Mouse (Mus musculus): ENCODE measurements around the gene Polg. TPM values are rescaled to one million over a fixed set of nuclear protein-coding genes. Genes with fewer than 3 reads are reported as not detected.

Polg gene
- total and polyA plus RNA-seq, 2 experiments from 2014 or later: 19.4 to 52.9 TPM

GRCm38 (mm10) chr7:79486528-79486927 lies 20.4 kb upstream of the Polg start:
- ATAC-seq: no peak; the same call in 1 of the 2 replicates
- Histone ChIP-seq H3K4me1 (ENCODE audit: insufficient read depth) (no peaks in the 10 kb centered on the region), H3K9ac (no peak overlapping the region), H3K9me3 (ENCODE audit: low read length) (no peaks in the 10 kb centered on the region), H3K27ac (ENCODE audit: low read depth, low read length) (no peak overlapping the region), H3K36me3 (ENCODE audit: insufficient read depth) (no peaks in the 10 kb centered on the region), H3K4me2 (ENCODE audit: low read depth) (no peak overlapping the region), H3K27me3 (ENCODE audit: insufficient read depth, low read length) (no peaks in the 10 kb centered on the region), H3K4me3 (ENCODE audit: low read depth, low read length) (no peak overlapping the region)
- no peak for DNase-seq
- 60% methylated on average over 10 of the region's 10 CpGs for WGBS
- no peak for TF ChIP-seq CTCF (IDR thresholded peaks at IDR 0.05; ENCODE audit: low read depth)

GRCm38 (mm10) chr7:79474831-79475399 lies 8.8 kb upstream of the Polg start:
- ATAC-seq: no peak
- Histone ChIP-seq H3K9me3 (ENCODE audit: low read length) (no peaks in the 10 kb centered on the region), H3K27ac (ENCODE audit: low read depth, low read length) (no peak overlapping the region), H3K36me3 (ENCODE audit: insufficient read depth) (no peaks in the 10 kb centered on the region), H3K4me2 (ENCODE audit: low read depth) (no peak overlapping the region), H3K4me3 (ENCODE audit: low read depth, low read length) (no peak overlapping the region), H3K27me3 (ENCODE audit: insufficient read depth, low read length) (no peaks in the 10 kb centered on the region), H3K9ac (no peak overlapping the region), H3K4me1 (ENCODE audit: insufficient read depth) (no peaks in the 10 kb centered on the region)
- 86% methylated on average over 5 of the region's 5 CpGs for WGBS
- no peak for TF ChIP-seq CTCF (IDR thresholded peaks at IDR 0.05; ENCODE audit: low read depth)
- DNase-seq: no peak

GRCm38 (mm10) chr7:79473496-79474194 lies 7.5 kb upstream of the Polg start:
- H3K9ac ChIP-seq: no peak overlapping the region
- H3K27ac ChIP-seq (ENCODE audit: low read depth, low read length): no peak overlapping the region
- TF ChIP-seq CTCF (IDR thresholded peaks at IDR 0.05; ENCODE audit: low read depth): no peak
- ATAC-seq (no peak), DNase-seq (no peak)
- no peaks in the 10 kb centered on the region for H3K27me3 ChIP-seq (ENCODE audit: insufficient read depth, low read length)
- no peaks in the 10 kb centered on the region for H3K4me1 ChIP-seq (ENCODE audit: insufficient read depth)
- no peak overlapping the region for H3K4me2 ChIP-seq (ENCODE audit: low read depth)
- no peak overlapping the region for H3K4me3 ChIP-seq (ENCODE audit: low read depth, low read length)
- WGBS: 89% methylated on average over 9 of the region's 9 CpGs
- no peaks in the 10 kb centered on the region for H3K9me3 ChIP-seq (ENCODE audit: low read length)
- H3K36me3 ChIP-seq (ENCODE audit: insufficient read depth): no peaks in the 10 kb centered on the region

- peak; percentile 52 for TF ChIP-seq CTCF (IDR thresholded peaks at IDR 0.05; ENCODE audit: low read depth)
- no peaks in the 10 kb centered on the region for H3K36me3 ChIP-seq (ENCODE audit: insufficient read depth)
Measured at GRCm38 (mm10) chr7:79472792-79473191, 6.6 kb upstream of the Polg start.

GRCm38 (mm10) chr7:79471436-79471835 lies 5.3 kb upstream of the Polg start:
- 65% methylated on average over 7 of the region's 7 CpGs for WGBS
- no peak overlapping the region for H3K27ac ChIP-seq (ENCODE audit: low read depth, low read length)
- no peak overlapping the region for H3K4me2 ChIP-seq (ENCODE audit: low read depth)
- TF ChIP-seq CTCF (IDR thresholded peaks at IDR 0.05; ENCODE audit: low read depth): peak; percentile 49
- no peak overlapping the region for H3K4me3 ChIP-seq (ENCODE audit: low read depth, low read length)
- H3K9ac ChIP-seq: no peak overlapping the region
- no peak for DNase-seq
- no peaks in the 10 kb centered on the region for H3K36me3 ChIP-seq (ENCODE audit: insufficient read depth)
- H3K9me3 ChIP-seq (ENCODE audit: low read length): no peaks in the 10 kb centered on the region
- no peaks in the 10 kb centered on the region for H3K4me1 ChIP-seq (ENCODE audit: insufficient read depth)
- ATAC-seq: no peak
- no peaks in the 10 kb centered on the region for H3K27me3 ChIP-seq (ENCODE audit: insufficient read depth, low read length)

More at GRCm38 (mm10) chr7:79472792-79473191, 6.6 kb upstream of the Polg start:
- DNase-seq (no peak), ATAC-seq (no peak)
- Histone ChIP-seq H3K4me1 (ENCODE audit: insufficient read depth) (no peaks in the 10 kb centered on the region), H3K4me2 (ENCODE audit: low read depth) (no peak overlapping the region), H3K9me3 (ENCODE audit: low read length) (no peaks in the 10 kb centered on the region), H3K4me3 (ENCODE audit: low read depth, low read length) (no peak overlapping the region), H3K27me3 (ENCODE audit: insufficient read depth, low read length) (no peaks in the 10 kb centered on the region), H3K9ac (no peak overlapping the region), H3K27ac (ENCODE audit: low read depth, low read length) (no peak overlapping the region)
- WGBS: 54% methylated on average over 2 of the region's 2 CpGs

- Histone ChIP-seq H3K4me1 (ENCODE audit: insufficient read depth) (no peaks in the 10 kb centered on the region), H3K4me3 (ENCODE audit: low read depth, low read length) (no peak overlapping the region), H3K9me3 (ENCODE audit: low read length) (no peaks in the 10 kb centered on the region), H3K4me2 (ENCODE audit: low read depth) (no peak overlapping the region), H3K27me3 (ENCODE audit: insufficient read depth, low read length) (no peaks in the 10 kb centered on the region), H3K9ac (no peak overlapping the region), H3K27ac (ENCODE audit: low read depth, low read length) (no peak overlapping the region), H3K36me3 (ENCODE audit: insufficient read depth) (no peaks in the 10 kb centered on the region)
- DNase-seq (no peak), ATAC-seq (no peak)
- WGBS: 69% methylated on average over 3 of the region's 3 CpGs
- no peak for TF ChIP-seq CTCF (IDR thresholded peaks at IDR 0.05; ENCODE audit: low read depth)
Measured at GRCm38 (mm10) chr7:79470718-79471117, 4.6 kb upstream of the Polg start.

- Histone ChIP-seq H3K4me3 (ENCODE audit: low read depth, low read length) (no peak overlapping the region), H3K9ac (no peak overlapping the region), H3K27ac (ENCODE audit: low read depth, low read length) (no peak overlapping the region), H3K9me3 (ENCODE audit: low read length) (no peaks in the 10 kb centered on the region), H3K36me3 (ENCODE audit: insufficient read depth) (no peaks in the 10 kb centered on the region), H3K4me2 (ENCODE audit: low read depth) (no peak overlapping the region), H3K27me3 (ENCODE audit: insufficient read depth, low read length) (no peaks in the 10 kb centered on the region), H3K4me1 (ENCODE audit: insufficient read depth) (peaks cover 6% of the 10 kb centered on the region; the same call in 1 of the 2 replicates)
- DNase-seq (no peak), ATAC-seq (no peak)
- WGBS: 83% methylated on average over 5 of the region's 5 CpGs
- no peak for TF ChIP-seq CTCF (IDR thresholded peaks at IDR 0.05; ENCODE audit: low read depth)
Measured at GRCm38 (mm10) chr7:79469766-79470165, 3.6 kb upstream of the Polg start.
